Mouse (Mus musculus) adrenal gland, postnatal 4 days (tissue): ENCODE data around the gene Galk1. TPM values are rescaled to one million over a fixed set of nuclear protein-coding genes. Genes with fewer than 3 reads are reported as not detected.
"Not testable (repeated sequence)": the region's sequence is repeated elsewhere in the genome, so short reads cannot be mapped to it uniquely, and the experiment has no call there.

Experiments
- DNase-seq, 2 experiments: peaks; one replicate each; pipeline ENCODE4 v3.0.0; 2021 to 2022; ENCODE audit warnings: low spot score in 2 of 2, mixed read lengths in 2 of 2
- total RNA-seq, 2 experiments: library from RNA; stranded (reverse); gene quantifications; 2 replicates each; pipeline ENCODE4 v1.2.3; 2021

The Galk1 gene
- total RNA-seq, 2 experiments from 2014 or later = 70.2 to 88.6 TPM

- no peak for DNase-seq
Measured at GRCm38 (mm10) chr11:116030898-116031845, 18.7 kb upstream of the Galk1 start.

- peak; percentile 85 to 93 for DNase-seq
Measured at GRCm38 (mm10) chr11:116030088-116030897, 17.8 kb upstream of the Galk1 start, which contains the start of gene Unk. Gene Unk (plus strand): TSS chr11:116030322.

- DNase-seq = no peak
Measured at GRCm38 (mm10) chr11:116029086-116029865, 16.8 kb upstream of the Galk1 start.

- DNase-seq = no peak
Measured at GRCm38 (mm10) chr11:116028177-116028865, 15.8 kb upstream of the Galk1 start.

- DNase-seq = no peak
Measured at GRCm38 (mm10) chr11:116027756-116028155, 15.2 kb upstream of the Galk1 start, which contains the start of gene H3f3b. Gene H3f3b (minus strand): TSS chr11:116027962.

- no peak for DNase-seq
Measured at GRCm38 (mm10) chr11:116025056-116025845, 12.7 kb upstream of the Galk1 start.

- peak; percentile 92 to 94 for DNase-seq
Measured at GRCm38 (mm10) chr11:116024356-116024808, 11.9 kb upstream of the Galk1 start.

GRCm38 (mm10) chr11:116023771-116024355 lies 11.3 kb upstream of the Galk1 start:
- peak; percentile 71 to 74 for DNase-seq

GRCm38 (mm10) chr11:116023074-116023770 lies 10.7 kb upstream of the Galk1 start:
- DNase-seq = not testable (repeated sequence)

GRCm38 (mm10) chr11:116022256-116022780 lies 9.8 kb upstream of the Galk1 start:
- DNase-seq = no peak

GRCm38 (mm10) chr11:116021328-116022220 lies 9.1 kb upstream of the Galk1 start:
- DNase-seq = no peak

- DNase-seq = no peak
Measured at GRCm38 (mm10) chr11:116020519-116020922, 8.0 kb upstream of the Galk1 start.

GRCm38 (mm10) chr11:116019976-116020411 lies 7.5 kb upstream of the Galk1 start:
- DNase-seq = no peak

- DNase-seq = no peak
Measured at GRCm38 (mm10) chr11:116019360-116019791, 6.9 kb upstream of the Galk1 start.

- DNase-seq = not testable (repeated sequence)
Measured at GRCm38 (mm10) chr11:116018867-116019266, 6.3 kb upstream of the Galk1 start.

GRCm38 (mm10) chr11:116018106-116018505 lies 5.6 kb upstream of the Galk1 start:
- no peak for DNase-seq

GRCm38 (mm10) chr11:116014821-116015220 lies 2.3 kb upstream of the Galk1 start:
- no peak for DNase-seq
